Mouse (Mus musculus): Measurements from ENCODE around the gene Bicc1.

GRCm38 (mm10) chr10:70963599-70964193 lies 195.8 kb downstream of the Bicc1 start:
- TF ChIP-seq CTCF (IDR thresholded peaks at IDR 0.05; ENCODE audit: low read depth, low read length), result 0 out of 2 replicates have a peak, but pooled peaks have one; percentile 12
- no peak for TF ChIP-seq POLR2AphosphoS5 (IDR thresholded peaks at IDR 0.05; ENCODE audit: insufficient replicate concordance, low read depth, low read length)
- no peak for TF ChIP-seq GATA1 (IDR thresholded peaks at IDR 0.05; ENCODE audit: borderline replicate concordance, low read length)

Data from G1E (cell line).